26 mouse cellular contexts compared by ENCODE assay signal in the genomic region with DNA sequence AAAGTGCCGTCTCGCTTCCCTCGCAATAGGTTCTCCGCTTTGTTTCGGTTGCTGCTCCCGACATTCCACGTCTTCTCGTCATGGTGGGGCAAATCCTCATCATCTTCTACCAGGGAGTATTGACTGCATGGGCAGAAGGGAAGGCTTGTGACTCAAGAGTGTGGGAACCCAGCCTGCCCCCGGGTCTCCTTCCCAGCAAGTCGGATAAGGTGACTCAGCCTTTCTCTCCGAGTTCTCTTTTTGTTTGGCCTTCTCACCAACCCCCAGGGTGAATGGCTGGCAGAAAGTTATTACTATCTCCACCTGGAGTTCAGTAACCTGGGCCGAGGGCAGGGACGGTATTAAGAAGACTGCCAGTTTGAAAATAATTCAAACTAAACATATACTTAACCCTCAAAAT.
"Had no signal": no experiment of that assay in that cellular context is flagged by ENCODE, and none has a peak within 500 bp of the region (broad histone marks: within the 10 kb centered on the region; RNA-seq: fewer than 3 reads in every experiment).

No protein-coding gene starts in this region.

- DNase-seq: gastrocnemius, adult 2 months; gastrocnemius, postnatal 10 days; gastrocnemius, postnatal 25 days; heart, adult 2 months; heart, postnatal 4 days; kidney, adult 18-20 months; kidney, adult 8-10 months; kidney, postnatal 10 days; kidney, postnatal 25 days; kidney, postnatal 4 days; liver; liver, embryonic 13.5 days had no signal

- H3K9ac ChIP-seq: heart, embryonic 13.5 days; heart, embryonic 15.5 days; hindbrain, embryonic 12.5 days; hindbrain, embryonic 14.5 days; intestine, embryonic 15.5 days; limb, embryonic 12.5 days; liver, embryonic 13.5 days had no signal

- H3K27me3 ChIP-seq: heart, embryonic 13.5 days; heart, embryonic 15.5 days; hindbrain, embryonic 12.5 days; intestine, embryonic 15.5 days; liver, embryonic 13.5 days had no signal

- ATAC-seq: hindbrain, embryonic 16.5 days; inflammation-experienced regulatory T-cells, adult 6 months; intestine, embryonic 15.5 days; intestine, postnatal 0 days had no signal

- H3K4me2 ChIP-seq: heart, embryonic 11.5 days; heart, embryonic 13.5 days; heart, embryonic 15.5 days; hindbrain, embryonic 12.5 days; hindbrain, embryonic 14.5 days; intestine, embryonic 15.5 days; limb, embryonic 12.5 days; liver, embryonic 11.5 days; liver, embryonic 13.5 days had no signal

- H3K4me1 ChIP-seq: intestine, embryonic 15.5 days; limb, embryonic 10.5 days had no signal

- H3K27ac ChIP-seq: gastrocnemius, adult 2 months; heart, adult 2 months; heart, embryonic 13.5 days; heart, embryonic 15.5 days; hindbrain, embryonic 10.5 days; hindbrain, embryonic 12.5 days; hindbrain, embryonic 14.5 days; intestine, embryonic 15.5 days; layer of hippocampus, adult 2 months; limb, embryonic 10.5 days; limb, embryonic 12.5 days; liver, embryonic 13.5 days had no signal

- H3K9me3 ChIP-seq: heart, embryonic 13.5 days; heart, embryonic 15.5 days; hindbrain, embryonic 10.5 days; hindbrain, embryonic 12.5 days; intestine, embryonic 15.5 days; limb, embryonic 10.5 days; limb, embryonic 12.5 days; liver, embryonic 13.5 days had no signal

- H3K4me3 ChIP-seq: gastrocnemius, adult 2 months; heart, adult 2 months; heart, embryonic 13.5 days; heart, embryonic 15.5 days; hindbrain, embryonic 10.5 days; hindbrain, embryonic 12.5 days; intestine, embryonic 15.5 days; layer of hippocampus, adult 2 months; limb, embryonic 10.5 days; limb, embryonic 12.5 days; liver, embryonic 13.5 days had no signal
